Mouse (Mus musculus): ENCODE data around the gene Ceacam12.
"Not testable (repeated sequence)": the region's sequence is repeated elsewhere in the genome, so short reads cannot be mapped to it uniquely, and the experiment has no call there.

The Ceacam12 gene

GRCm38 (mm10) chr7:18065629-18066028 lies at the start of gene Ceacam12:
Ceacam12 (plus strand) TSS chr7:18065929.
- no peak for DNase-seq (ENCODE audit: low spot score in 2 of 2)

- not testable (repeated sequence) for DNase-seq (ENCODE audit: low spot score in 2 of 2)
Observed at GRCm38 (mm10) chr7:18073821-18074220, 8.1 kb downstream of the Ceacam12 start.

GRCm38 (mm10) chr7:18100785-18101184 lies 35.1 kb downstream of the Ceacam12 start:
- DNase-seq (ENCODE audit: low spot score in 2 of 2) = no peak
